Mouse (Mus musculus): ENCODE measurements around the gene Mpg.

GRCm38 (mm10) chr11:32227041-32227440, 736 bp downstream of the Mpg start:
- TF ChIP-seq CTCF (IDR thresholded peaks at IDR 0.05; ENCODE audit: extremely low read depth, insufficient read length, insufficient replicate concordance, low read depth, low read length) (no peak), POLR2A (IDR thresholded peaks at IDR 0.05; ENCODE audit: low read depth, low read length) (no peak)
